Mouse (Mus musculus) right cerebral cortex, postnatal 4 days (tissue): ENCODE results near the gene Cd302.

Source experiments
- DNase-seq: peaks from one replicate; pipeline ENCODE4 v3.0.0-alpha.2; 2022

Cd302 gene

GRCm38 (mm10) chr2:60284467-60284821, at the start of gene Cd302:
Cd302 (minus strand) TSS chr2:60284488.
- DNase-seq: no peak

- DNase-seq: no peak
Measured at GRCm38 (mm10) chr2:60328641-60329040, 44.4 kb upstream of the Cd302 start.

DNA sequence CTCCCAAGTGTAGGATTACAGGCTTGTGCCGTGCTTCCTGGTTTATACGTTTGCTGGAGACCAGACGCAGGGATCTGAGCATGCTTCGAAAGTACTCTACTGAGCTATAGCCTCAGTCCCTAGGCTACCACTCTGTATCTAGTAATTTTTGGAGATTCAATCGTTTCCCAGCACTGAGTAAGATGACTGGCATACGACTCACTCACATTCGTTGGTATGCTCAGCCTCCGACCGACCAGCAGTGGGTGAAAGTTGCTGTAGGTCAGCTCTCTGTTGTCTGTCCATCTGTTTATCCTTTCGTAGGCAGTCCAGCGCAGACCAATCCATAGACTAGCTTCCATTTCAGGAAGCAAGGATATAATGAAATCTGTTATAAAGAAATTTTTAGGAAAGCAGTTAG, 43.3 kb upstream of the Cd302 start:
- DNase-seq: no peak

DNA sequence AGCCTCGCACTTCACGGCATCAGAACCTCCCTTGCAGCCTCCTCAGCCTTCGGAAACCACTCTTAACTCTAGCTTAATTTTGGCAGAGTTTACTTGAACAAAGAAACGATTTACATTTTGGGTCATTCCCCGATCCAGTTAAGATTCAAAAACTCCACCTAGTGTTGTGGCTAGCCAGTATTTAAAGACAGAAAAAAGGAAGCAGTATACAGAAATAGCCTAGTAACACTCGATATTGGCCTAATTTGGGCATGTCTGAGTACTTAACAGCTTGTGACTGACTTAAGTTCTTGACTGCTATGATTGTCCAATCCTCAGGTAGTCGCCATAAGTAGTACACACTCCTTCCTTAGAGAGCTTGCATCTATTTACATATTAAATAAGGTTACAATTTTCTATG, 42.7 kb upstream of the Cd302 start:
- DNase-seq: no peak

DNA sequence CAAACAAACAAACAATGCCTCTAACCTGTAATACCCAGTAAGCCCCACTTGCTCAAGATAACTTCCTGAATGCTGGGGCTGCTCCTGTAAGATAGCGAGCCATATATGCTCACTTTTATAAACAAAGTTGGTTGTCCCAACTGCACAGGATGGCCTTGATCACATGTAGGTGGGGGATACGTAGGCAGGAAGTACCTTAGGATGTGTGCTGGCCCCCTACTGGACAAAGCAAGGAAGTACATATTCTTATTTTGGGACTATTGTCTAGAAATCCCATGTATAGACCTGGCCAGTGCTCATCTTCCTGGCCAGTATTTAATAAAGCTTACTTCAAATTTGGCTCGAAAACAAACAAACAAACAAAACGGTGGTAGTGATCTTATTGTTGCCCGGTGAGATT, 39.1 kb upstream of the Cd302 start:
- no peak for DNase-seq

DNA sequence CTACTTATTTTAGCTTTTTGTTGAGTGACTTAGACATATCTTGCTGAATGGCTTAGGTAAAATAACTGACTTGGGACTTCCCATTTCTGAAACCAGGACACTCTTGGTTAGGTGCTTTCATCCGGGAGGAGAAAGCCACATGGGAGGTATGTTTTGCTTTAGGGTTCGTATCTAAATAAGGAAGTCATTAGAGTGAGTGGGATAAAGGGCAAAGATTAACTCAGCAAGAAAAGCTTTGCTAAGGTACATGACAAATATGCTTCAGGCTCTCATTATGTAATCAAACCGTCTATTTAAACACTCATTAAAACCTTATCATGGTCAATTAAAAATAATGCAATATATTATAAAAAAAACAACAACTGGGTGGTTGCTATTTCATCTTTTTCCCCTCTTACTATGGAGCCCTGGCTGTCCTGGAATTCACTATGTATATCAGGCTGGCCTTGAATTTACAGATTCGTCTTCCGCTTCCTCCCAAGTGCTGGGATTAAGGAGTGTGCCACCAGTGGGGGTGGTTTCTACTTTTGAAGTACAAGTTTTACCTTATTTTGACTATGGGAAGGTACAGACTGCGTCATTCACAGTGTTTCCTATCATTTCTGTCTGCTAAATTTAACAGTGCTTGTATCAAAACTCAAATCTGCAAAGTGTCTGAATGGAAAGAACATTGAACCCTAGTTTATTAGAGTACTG, 37.9 kb upstream of the Cd302 start:
- no peak for DNase-seq

GRCm38 (mm10) chr2:60303796-60304195, 19.5 kb upstream of the Cd302 start:
- DNase-seq: no peak

- no peak for DNase-seq
Measured at GRCm38 (mm10) chr2:60299323-60299722, 15.0 kb upstream of the Cd302 start.

DNA sequence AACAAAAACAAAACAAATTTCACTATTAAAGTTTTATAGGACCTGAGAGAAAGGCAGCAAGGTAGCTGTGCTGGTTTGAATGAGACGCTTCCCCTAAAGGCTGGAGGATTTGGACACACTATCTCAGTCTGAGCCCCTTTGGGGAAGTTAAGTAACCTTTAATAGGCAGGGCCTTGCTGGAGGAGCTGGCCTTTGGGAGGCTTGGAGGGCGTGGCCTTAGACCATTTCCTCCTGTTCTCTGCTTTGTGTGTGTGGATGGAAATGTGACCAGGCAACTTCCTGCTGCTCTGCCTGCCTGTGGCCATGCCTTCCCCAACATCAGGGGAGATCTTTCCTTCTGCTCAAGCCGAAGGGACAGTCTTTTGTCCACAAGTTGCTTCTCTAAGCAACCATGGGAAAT, 14.0 kb upstream of the Cd302 start:
- no peak for DNase-seq

DNA sequence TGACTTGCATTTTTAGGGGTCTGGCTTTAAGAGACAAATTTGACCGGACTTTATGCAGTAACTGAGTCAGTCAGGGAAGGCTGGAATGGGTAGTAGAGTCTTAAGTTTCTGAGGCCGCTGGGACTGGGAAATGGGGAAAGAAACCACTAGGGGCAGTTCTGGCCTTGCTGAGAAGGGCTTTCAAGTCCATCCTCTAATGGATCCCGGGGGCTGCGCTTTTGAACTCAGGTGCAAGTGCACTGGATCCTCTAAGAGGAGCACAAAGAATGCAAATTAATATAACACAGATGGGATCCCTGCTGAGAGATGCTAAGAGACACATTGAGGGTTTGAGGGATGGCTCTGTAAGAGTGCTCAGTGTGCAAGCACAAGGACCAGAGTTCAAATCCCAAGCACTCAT, 7.1 kb upstream of the Cd302 start:
- DNase-seq: no peak

DNA sequence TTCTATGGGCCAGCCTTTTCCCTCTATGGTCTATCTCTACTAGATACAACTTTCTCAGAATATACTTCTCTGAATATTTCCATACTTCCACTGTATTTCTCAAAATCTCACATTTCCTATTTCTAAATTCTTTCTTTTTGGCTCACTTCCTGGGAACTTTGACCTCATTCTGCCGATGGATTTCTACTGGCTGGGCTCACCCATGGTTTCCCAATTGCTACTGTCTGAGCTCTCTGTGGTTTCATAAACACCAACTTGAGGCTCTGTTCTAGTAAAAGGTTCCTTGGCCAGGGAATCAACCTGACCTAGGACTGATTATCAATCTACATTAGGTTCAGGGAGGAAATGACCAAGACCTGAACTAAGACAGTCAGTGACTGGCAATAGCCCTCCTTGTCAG, 5.2 kb upstream of the Cd302 start:
- no peak for DNase-seq

DNA sequence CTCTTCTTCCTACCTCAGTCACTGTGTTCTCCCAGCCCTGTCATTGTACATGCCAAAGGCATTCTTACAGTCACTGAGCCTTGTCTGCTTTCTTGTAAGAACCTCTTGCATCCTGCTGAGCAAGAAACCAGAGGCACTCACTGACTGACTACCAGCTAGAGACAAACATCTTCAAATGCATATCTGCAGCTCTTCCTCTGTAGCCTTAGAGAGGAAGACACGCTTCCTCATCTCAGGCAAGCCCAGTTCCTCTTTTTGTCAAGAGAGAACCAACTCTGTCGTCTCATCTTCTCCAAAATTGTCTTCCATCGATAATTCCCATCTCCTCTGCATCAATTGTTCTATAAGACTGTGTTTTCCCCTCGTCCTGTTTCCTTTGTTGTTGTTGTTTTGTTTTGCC, 4.3 kb upstream of the Cd302 start:
- no peak for DNase-seq

- DNase-seq: no peak
Measured at GRCm38 (mm10) chr2:60285107-60285617, 874 bp upstream of the Cd302 start.

DNA sequence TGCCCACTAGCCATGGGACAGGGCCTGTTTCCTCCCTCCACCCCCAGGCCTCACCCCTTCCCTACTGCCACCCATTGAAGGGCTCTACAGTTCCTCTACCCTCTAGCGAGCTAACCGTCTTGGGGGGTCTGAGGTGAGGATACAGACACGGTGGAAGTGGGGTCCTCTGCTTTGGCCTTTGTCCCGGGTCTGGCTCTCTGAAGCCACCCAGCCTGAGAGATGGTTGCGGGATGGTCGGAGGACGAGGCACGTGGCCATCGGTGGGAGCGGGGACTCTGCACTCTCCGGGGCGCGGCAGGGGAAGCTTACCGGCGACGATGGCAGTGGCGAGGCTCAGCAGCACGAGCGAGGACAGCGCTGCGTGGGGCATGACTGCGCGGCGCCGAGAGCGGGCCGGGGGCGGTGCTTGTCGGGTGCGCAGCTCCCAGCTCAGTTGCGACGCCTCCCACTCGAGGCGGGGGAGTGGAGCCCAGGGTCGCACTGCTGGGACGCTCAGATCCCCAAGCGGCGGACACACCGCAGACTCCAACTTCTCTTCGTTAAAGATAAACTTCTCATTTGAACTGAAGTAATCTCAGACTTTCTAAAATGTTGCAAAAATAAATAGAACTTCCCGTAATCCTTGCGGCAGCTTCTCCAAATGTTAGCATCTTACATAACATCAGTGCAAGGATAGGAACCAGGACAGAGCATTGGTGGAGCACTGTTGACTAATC, 379 bp downstream of the Cd302 start:
- DNase-seq: peak; percentile 53

DNA sequence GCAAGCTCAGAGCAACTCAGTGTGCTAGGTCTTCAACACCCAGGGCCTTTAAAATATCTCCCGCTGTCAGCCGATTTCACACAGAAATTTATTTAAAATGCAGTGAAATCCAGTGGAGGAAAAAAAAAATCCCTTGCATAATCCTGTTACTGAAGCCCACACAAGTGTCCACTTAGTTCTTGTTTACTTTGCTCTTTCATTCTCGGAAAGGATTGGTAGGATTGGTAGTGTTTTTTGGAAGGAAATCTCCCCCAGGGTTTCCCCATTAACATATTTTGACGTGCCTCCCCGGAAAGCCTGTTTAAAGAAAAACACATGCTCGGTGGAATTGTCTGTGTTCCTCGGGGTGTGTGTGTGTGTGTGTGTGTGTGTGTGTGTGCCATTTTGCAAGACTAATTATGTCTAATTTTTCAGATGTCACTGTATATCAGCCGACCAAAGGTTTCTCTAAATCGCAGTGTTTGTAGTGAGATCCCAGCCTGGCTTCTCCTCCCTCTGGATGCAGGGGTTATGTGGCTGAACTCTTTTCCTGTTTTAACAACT, 1.0 kb downstream of the Cd302 start:
- no peak for DNase-seq

GRCm38 (mm10) chr2:60282625-60283024, 1.7 kb downstream of the Cd302 start:
- DNase-seq: no peak

DNA sequence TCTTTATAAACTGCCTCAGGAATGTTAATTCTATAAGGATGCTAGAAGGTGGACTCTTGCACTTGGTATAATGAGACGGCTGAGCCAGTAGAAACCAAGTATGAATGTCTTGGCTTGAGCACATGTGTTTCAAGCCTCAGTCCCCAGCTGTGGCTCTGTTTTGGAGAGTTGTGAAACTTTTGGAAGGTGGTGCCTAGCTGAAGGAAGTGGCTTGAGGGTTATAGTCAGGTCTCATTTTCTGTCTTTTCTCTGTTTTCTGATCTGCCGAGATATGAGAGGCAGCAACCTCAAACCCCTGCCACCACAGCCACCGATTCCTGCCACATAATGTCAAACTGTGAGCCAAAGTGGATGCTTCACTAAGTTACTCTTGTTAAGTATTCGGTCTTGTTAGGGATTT, 5.7 kb downstream of the Cd302 start:
- DNase-seq: no peak

DNA sequence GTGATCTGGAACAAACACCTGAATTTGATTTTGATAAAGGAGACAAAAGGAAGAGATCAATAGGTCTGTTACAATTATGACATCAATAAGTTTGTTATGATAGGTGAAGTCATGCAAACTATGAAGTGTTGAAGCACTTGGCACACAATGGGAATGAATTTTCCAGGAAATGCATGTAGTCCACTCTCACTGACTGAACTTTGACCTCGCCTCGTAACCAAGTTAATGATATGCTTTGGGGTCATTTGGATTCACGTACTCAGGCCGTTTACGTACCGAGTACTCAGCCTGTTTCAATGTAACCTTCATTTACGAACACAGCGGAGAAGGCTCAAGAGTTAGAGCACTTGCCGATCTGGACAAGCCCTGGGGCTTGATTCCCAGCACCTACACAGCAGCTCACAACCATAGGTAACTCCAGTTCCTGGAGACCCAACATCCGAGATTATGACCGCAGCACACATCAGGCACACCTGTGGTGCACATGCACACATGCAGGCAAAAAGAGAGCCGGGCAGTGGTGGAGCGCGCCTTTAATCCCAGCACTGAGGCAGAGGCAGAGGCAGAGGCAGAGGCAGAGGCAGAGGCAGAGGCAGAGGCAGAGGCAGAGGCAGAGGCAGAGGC, 14.3 kb downstream of the Cd302 start:
- DNase-seq: no peak

GRCm38 (mm10) chr2:60267567-60267966, 16.7 kb downstream of the Cd302 start:
- DNase-seq: no peak

DNA sequence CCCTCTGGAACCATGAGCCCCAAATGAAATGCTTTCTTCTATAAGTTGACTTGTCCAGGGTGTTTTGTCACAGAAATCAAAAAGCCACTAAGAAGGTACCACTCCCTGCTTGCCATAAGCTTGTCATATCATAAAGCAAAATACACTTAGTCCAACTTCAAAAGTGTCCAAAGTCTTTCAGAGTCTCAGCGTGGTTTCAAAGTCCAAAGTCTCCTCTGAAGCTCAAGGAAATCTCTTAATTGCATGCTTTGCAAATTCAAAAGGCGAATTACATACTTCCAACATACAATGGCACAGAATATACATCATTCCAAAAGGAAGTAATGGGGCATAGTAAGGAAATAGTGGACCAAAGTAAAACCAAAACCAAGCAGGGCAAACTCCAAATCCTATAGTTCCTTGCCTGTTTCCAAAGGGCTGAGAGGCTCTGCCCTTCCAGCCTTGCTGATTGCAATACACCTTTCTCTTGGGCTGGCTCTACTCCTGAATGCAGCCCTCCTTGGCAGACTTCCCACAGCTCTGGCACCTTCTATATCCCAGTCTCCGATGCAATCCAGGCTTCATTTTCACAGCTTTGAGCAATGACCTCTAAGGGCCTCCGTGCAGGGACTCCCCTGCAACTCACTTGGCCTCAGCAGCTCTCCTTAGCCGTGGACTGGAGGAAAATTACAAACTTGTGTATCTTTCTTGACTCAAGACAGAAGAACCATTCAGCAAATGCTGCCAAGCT, 23.5 kb downstream of the Cd302 start:
- DNase-seq: no peak

DNA sequence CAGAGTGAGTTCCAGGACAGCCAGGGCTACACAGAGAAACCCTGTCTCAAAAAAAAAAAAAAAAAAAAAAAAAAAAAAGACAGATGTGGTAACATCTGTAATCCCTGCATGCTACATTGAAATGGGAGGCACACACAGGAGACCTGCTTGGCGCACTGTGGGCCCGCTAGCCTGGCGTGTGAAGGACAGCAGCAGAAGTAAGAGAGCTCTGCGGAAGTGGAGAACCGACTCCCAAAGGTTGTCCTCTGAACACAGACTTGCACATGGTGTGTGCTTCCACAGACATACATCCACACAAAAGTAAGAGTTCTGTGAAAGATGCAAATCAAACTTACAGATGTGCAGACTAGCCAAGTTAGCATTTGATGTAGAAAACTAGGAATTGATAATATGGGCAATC, 25.1 kb downstream of the Cd302 start:
- no peak for DNase-seq

DNA sequence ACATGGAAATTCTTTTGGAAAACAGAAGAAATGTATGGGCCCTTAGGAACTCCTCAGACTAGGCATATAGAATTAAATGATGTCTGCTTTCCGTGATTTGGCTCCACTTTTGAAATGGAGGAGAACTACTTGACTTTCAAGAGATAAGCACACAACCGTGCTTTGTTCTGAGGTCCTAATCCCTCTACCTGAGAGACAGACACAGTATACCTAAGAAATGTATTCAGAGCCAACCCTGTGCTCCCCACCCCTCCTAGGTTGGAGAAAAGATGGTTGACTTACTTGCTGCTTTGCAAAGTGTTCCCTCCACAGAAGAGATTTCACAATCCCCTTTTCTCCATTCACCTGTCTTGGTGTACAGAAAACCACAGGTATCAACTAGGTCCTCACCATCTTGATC, 27.5 kb downstream of the Cd302 start:
- DNase-seq: no peak

- no peak for DNase-seq
Measured at GRCm38 (mm10) chr2:60253506-60253905, 30.8 kb downstream of the Cd302 start.
